Mouse (Mus musculus): Measurements from ENCODE around the gene Sar1b.
"Not testable (repeated sequence)": the region's sequence is repeated elsewhere in the genome, so short reads cannot be mapped to it uniquely, and the experiment has no call there.

Sar1b gene

GRCm38 (mm10) chr11:51777478-51777877 lies 14.0 kb downstream of the Sar1b start:
- DNase-seq (ENCODE audit: low spot score) = no peak

- DNase-seq (ENCODE audit: low spot score) = no peak
Measured at GRCm38 (mm10) chr11:51780773-51781267, 17.3 kb downstream of the Sar1b start.

GRCm38 (mm10) chr11:51782721-51783120 lies 19.2 kb downstream of the Sar1b start:
- DNase-seq (ENCODE audit: low spot score) = no peak

- peak; percentile 41 for DNase-seq (ENCODE audit: low spot score)
Measured at GRCm38 (mm10) chr11:51785926-51786325, 22.4 kb downstream of the Sar1b start.

- DNase-seq (ENCODE audit: low spot score) = not testable (repeated sequence)
Measured at GRCm38 (mm10) chr11:51789735-51790134, 26.2 kb downstream of the Sar1b start.

GRCm38 (mm10) chr11:51790662-51791061 lies 27.2 kb downstream of the Sar1b start:
- DNase-seq (ENCODE audit: low spot score) = no peak

GRCm38 (mm10) chr11:51796272-51796671 lies 32.8 kb downstream of the Sar1b start:
- DNase-seq (ENCODE audit: low spot score) = no peak

GRCm38 (mm10) chr11:51800634-51801325 lies 37.3 kb downstream of the Sar1b start:
- no peak for DNase-seq (ENCODE audit: low spot score)

GRCm38 (mm10) chr11:51805221-51805981 lies 41.9 kb downstream of the Sar1b start:
- peak; percentile 53 for DNase-seq (ENCODE audit: low spot score)

GRCm38 (mm10) chr11:51807108-51807879 lies 43.8 kb downstream of the Sar1b start:
- DNase-seq (ENCODE audit: low spot score) = no peak

- DNase-seq (ENCODE audit: low spot score) = no peak
Measured at GRCm38 (mm10) chr11:51809632-51810224, 46.2 kb downstream of the Sar1b start.

GRCm38 (mm10) chr11:51811230-51811629 lies 47.7 kb downstream of the Sar1b start:
- no peak for DNase-seq (ENCODE audit: low spot score)

GRCm38 (mm10) chr11:51812022-51812546 lies 48.6 kb downstream of the Sar1b start:
- no peak for DNase-seq (ENCODE audit: low spot score)

- peak; percentile 93 for DNase-seq (ENCODE audit: low spot score)
Measured at GRCm38 (mm10) chr11:51817756-51818155, 54.3 kb downstream of the Sar1b start.

- no peak for DNase-seq (ENCODE audit: low spot score)
Measured at GRCm38 (mm10) chr11:51818837-51819236, 55.4 kb downstream of the Sar1b start.

GRCm38 (mm10) chr11:51819964-51820363 lies 56.5 kb downstream of the Sar1b start:
- no peak for DNase-seq (ENCODE audit: low spot score)

GRCm38 (mm10) chr11:51820861-51821260 lies 57.4 kb downstream of the Sar1b start:
- peak; percentile 85 for DNase-seq (ENCODE audit: low spot score)

GRCm38 (mm10) chr11:51822736-51823135 lies 59.2 kb downstream of the Sar1b start:
- DNase-seq (ENCODE audit: low spot score) = no peak

GRCm38 (mm10) chr11:51823271-51823670 lies 59.8 kb downstream of the Sar1b start:
- DNase-seq (ENCODE audit: low spot score) = no peak

- DNase-seq (ENCODE audit: low spot score) = no peak
Measured at GRCm38 (mm10) chr11:51823963-51824753, 60.7 kb downstream of the Sar1b start.

GRCm38 (mm10) chr11:51824867-51825424 lies 61.5 kb downstream of the Sar1b start:
- DNase-seq (ENCODE audit: low spot score) = no peak

Data from urinary bladder, postnatal 25 days (tissue).